Mouse (Mus musculus) heart, postnatal 0 days (tissue): ENCODE results near the gene Mcl1.

Experiments
- CTCF ChIP-seq: IDR thresholded peaks from 2 replicates; pipeline ENCODE4 v1.5.1; 2016; ENCODE audit warnings: antibody characterized with exemption, control low read depth, low read depth
- EP300 ChIP-seq: IDR thresholded peaks from 2 replicates; pipeline ENCODE4 v1.6.1; 2016; ENCODE audit warnings: antibody characterized with exemption, low read depth

DNA sequence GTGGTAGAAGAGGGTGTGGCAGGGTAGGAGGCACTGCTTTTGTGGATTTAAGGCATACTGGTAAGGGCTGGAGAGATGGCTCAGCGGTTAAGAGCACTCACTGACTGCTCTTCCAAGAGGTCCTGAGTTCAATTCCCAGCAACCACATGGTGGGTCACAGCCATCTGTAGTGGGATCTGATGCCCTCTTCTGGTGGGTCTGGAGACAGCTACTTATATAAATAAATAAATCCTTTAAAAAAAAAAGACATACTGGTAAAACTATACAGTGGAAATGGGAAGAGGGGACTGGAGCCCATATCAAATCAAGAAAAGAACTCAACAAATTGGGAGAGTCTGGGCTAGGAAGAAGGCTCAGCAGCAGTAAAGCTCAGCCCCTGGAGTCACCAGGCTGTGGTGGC is 18.9 kb upstream of the Mcl1 start:
- peak; percentile 16; the same call in 1 of the 2 replicates for TF ChIP-seq CTCF
- TF ChIP-seq EP300, result no peak
